Mouse (Mus musculus): ENCODE results near the gene Ang. TPM values are rescaled to one million over a fixed set of nuclear protein-coding genes. Genes with fewer than 3 reads are reported as not detected.

Gene Ang
- total RNA-seq, 1 experiment = 1.2 TPM

- no peak for DNase-seq (ENCODE audit: low read depth, low spot score)
- no peak overlapping the region for H3K27ac ChIP-seq (ENCODE audit: insufficient read depth, low read depth, low read length, poor library complexity, severe bottlenecking)
- in situ Hi-C loops (cut with MboI; ENCODE audit: low sequenced_read_pairs in 2 of 2, unreplicated experiment in 2 of 2) = loop anchor here (10.0 to 25.0 kb wide), 2 partner anchors 223 to 236 kb away; no protein-coding TSS in a partner anchor
- H3K4me3 ChIP-seq (ENCODE audit: insufficient read depth in 1 of 2, low read depth in 1 of 2, low read length in 2 of 2, poor library complexity in 1 of 2, severe bottlenecking in 1 of 2) = no peak overlapping the region
- no peaks in the 10 kb centered on the region for H3K36me3 ChIP-seq (ENCODE audit: control insufficient read depth, insufficient read depth, low read length, poor library complexity, severe bottlenecking)
- no peak for TF ChIP-seq HCFC1 (IDR thresholded peaks at IDR 0.05; ENCODE audit: borderline replicate concordance, insufficient read depth, low read length)
- no peak for TF ChIP-seq ZC3H11A (IDR thresholded peaks at IDR 0.05; ENCODE audit: borderline replicate concordance, low read depth, low read length)
- no peak for TF ChIP-seq CHD2 (IDR thresholded peaks at IDR 0.05; ENCODE audit: low read depth, low read length)
- no peak for TF ChIP-seq ZNF384 (IDR thresholded peaks at IDR 0.05; ENCODE audit: low read depth, low read length)
- TF ChIP-seq MAFK (IDR thresholded peaks at IDR 0.05; ENCODE audit: insufficient read depth, low read depth, low read length) = no peak
- H3K9me3 ChIP-seq (ENCODE audit: control insufficient read depth, insufficient read depth, low read depth, low read length) = no peaks in the 10 kb centered on the region
- H3K9ac ChIP-seq (ENCODE audit: insufficient read depth, low read depth, low read length, poor library complexity, severe bottlenecking) = no peak overlapping the region
- H3K4me1 ChIP-seq (ENCODE audit: control insufficient read depth in 2 of 2, insufficient read depth in 2 of 2, low read length in 2 of 2, poor library complexity in 1 of 2) = peaks cover 7% of the 10 kb centered on the region in 2 experiments; a peak in 1 of 4 replicates
Observed at GRCm38 (mm10) chr14:51060761-51061160, 30.2 kb upstream of the Ang start.

GRCm38 (mm10) chr14:51068956-51069355 lies 22.0 kb upstream of the Ang start:
- DNase-seq (ENCODE audit: low read depth, low spot score) = no peak
- no peak overlapping the region for H3K9ac ChIP-seq (ENCODE audit: insufficient read depth, low read depth, low read length, poor library complexity, severe bottlenecking)
- H3K4me3 ChIP-seq (ENCODE audit: insufficient read depth in 1 of 2, low read depth in 1 of 2, low read length in 2 of 2, poor library complexity in 1 of 2, severe bottlenecking in 1 of 2) = no peak overlapping the region
- no peaks in the 10 kb centered on the region for H3K36me3 ChIP-seq (ENCODE audit: control insufficient read depth, insufficient read depth, low read length, poor library complexity, severe bottlenecking)
- TF ChIP-seq CHD2 (IDR thresholded peaks at IDR 0.05; ENCODE audit: low read depth, low read length) (no peak), ZNF384 (IDR thresholded peaks at IDR 0.05; ENCODE audit: low read depth, low read length) (no peak), MAFK (IDR thresholded peaks at IDR 0.05; ENCODE audit: insufficient read depth, low read depth, low read length) (no peak), HCFC1 (IDR thresholded peaks at IDR 0.05; ENCODE audit: borderline replicate concordance, insufficient read depth, low read length) (no peak), ZC3H11A (IDR thresholded peaks at IDR 0.05; ENCODE audit: borderline replicate concordance, low read depth, low read length) (no peak)
- H3K9me3 ChIP-seq (ENCODE audit: control insufficient read depth, insufficient read depth, low read depth, low read length) = no peaks in the 10 kb centered on the region
- in situ Hi-C loops (cut with MboI; ENCODE audit: low sequenced_read_pairs in 2 of 2, unreplicated experiment in 2 of 2) = loop anchor here (10.0 to 25.0 kb wide), 2 partner anchors 232 to 244 kb away; no protein-coding TSS in a partner anchor
- H3K27ac ChIP-seq (ENCODE audit: insufficient read depth, low read depth, low read length, poor library complexity, severe bottlenecking) = no peak overlapping the region
- no peaks in the 10 kb centered on the region for H3K4me1 ChIP-seq (ENCODE audit: control insufficient read depth in 2 of 2, insufficient read depth in 2 of 2, low read length in 2 of 2, poor library complexity in 1 of 2)

DNA sequence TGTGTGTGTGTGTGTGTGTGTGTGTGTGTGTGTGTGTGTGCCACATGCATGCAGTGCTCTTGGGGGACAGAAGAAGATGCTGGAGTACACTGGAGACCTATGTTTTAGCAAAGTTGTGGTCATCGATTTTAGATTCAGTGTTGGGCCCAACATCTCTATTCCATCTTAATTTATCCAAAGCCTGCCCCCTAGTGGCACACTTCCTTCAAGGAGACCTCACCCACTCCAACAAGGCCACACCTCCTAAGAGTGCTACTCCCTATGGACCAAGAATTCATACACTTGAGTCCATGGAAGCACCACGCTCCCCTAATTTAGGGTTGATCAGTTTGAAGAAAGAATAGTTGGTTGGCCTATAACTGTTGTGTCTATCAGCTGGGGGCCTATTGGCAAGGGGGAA lies 21.3 kb upstream of the Ang start:
- Histone ChIP-seq H3K27ac (ENCODE audit: insufficient read depth, low read depth, low read length, poor library complexity, severe bottlenecking) (no peak overlapping the region), H3K36me3 (ENCODE audit: control insufficient read depth, insufficient read depth, low read length, poor library complexity, severe bottlenecking) (no peaks in the 10 kb centered on the region), H3K4me1 (ENCODE audit: control insufficient read depth in 2 of 2, insufficient read depth in 2 of 2, low read length in 2 of 2, poor library complexity in 1 of 2) (no peaks in the 10 kb centered on the region), H3K4me3 (ENCODE audit: insufficient read depth in 1 of 2, low read depth in 1 of 2, low read length in 2 of 2, poor library complexity in 1 of 2, severe bottlenecking in 1 of 2) (no peak overlapping the region), H3K9me3 (ENCODE audit: control insufficient read depth, insufficient read depth, low read depth, low read length) (no peaks in the 10 kb centered on the region), H3K9ac (ENCODE audit: insufficient read depth, low read depth, low read length, poor library complexity, severe bottlenecking) (no peak overlapping the region)
- DNase-seq (ENCODE audit: low read depth, low spot score) = peak; percentile 92
- in situ Hi-C loops (cut with MboI; ENCODE audit: low sequenced_read_pairs in 2 of 2, unreplicated experiment in 2 of 2) = loop anchor here (10.0 to 25.0 kb wide), 2 partner anchors 232 to 245 kb away; no protein-coding TSS in a partner anchor
- TF ChIP-seq CHD2 (IDR thresholded peaks at IDR 0.05; ENCODE audit: low read depth, low read length) = no peak
- TF ChIP-seq HCFC1 (IDR thresholded peaks at IDR 0.05; ENCODE audit: borderline replicate concordance, insufficient read depth, low read length) = no peak
- TF ChIP-seq MAFK (IDR thresholded peaks at IDR 0.05; ENCODE audit: insufficient read depth, low read depth, low read length) = no peak
- TF ChIP-seq ZC3H11A (IDR thresholded peaks at IDR 0.05; ENCODE audit: borderline replicate concordance, low read depth, low read length) = no peak
- TF ChIP-seq ZNF384 (IDR thresholded peaks at IDR 0.05; ENCODE audit: low read depth, low read length) = no peak

- in situ Hi-C loops (cut with MboI; ENCODE audit: low sequenced_read_pairs in 2 of 2, unreplicated experiment in 2 of 2) = loop anchor here in 1 of 2 experiments (25.0 kb wide), 1 partner anchor 237 kb away; no protein-coding TSS in a partner anchor
- Histone ChIP-seq H3K36me3 (ENCODE audit: control insufficient read depth, insufficient read depth, low read length, poor library complexity, severe bottlenecking) (no peaks in the 10 kb centered on the region), H3K4me1 (ENCODE audit: control insufficient read depth in 2 of 2, insufficient read depth in 2 of 2, low read length in 2 of 2, poor library complexity in 1 of 2) (no peaks in the 10 kb centered on the region), H3K9me3 (ENCODE audit: control insufficient read depth, insufficient read depth, low read depth, low read length) (no peaks in the 10 kb centered on the region), H3K4me3 (ENCODE audit: insufficient read depth in 1 of 2, low read depth in 1 of 2, low read length in 2 of 2, poor library complexity in 1 of 2, severe bottlenecking in 1 of 2) (no peak within 1 kb of the TSS), H3K9ac (ENCODE audit: insufficient read depth, low read depth, low read length, poor library complexity, severe bottlenecking) (no peak within 1 kb of the TSS), H3K27ac (ENCODE audit: insufficient read depth, low read depth, low read length, poor library complexity, severe bottlenecking) (no peak within 1 kb of the TSS)
- TF ChIP-seq ZNF384 (IDR thresholded peaks at IDR 0.05; ENCODE audit: low read depth, low read length) (no peak), ZC3H11A (IDR thresholded peaks at IDR 0.05; ENCODE audit: borderline replicate concordance, low read depth, low read length) (no peak), CHD2 (IDR thresholded peaks at IDR 0.05; ENCODE audit: low read depth, low read length) (no peak), HCFC1 (IDR thresholded peaks at IDR 0.05; ENCODE audit: borderline replicate concordance, insufficient read depth, low read length) (no peak), MAFK (IDR thresholded peaks at IDR 0.05; ENCODE audit: insufficient read depth, low read depth, low read length) (no peak)
- DNase-seq (ENCODE audit: low read depth, low spot score) = no peak
Observed at GRCm38 (mm10) chr14:51074335-51074734, 16.6 kb upstream of the Ang start, which contains the start of gene Olfr750. Gene Olfr750, minus strand, starts transcription at chr14:51074435.

Data from ES-E14 (cell line).